Mouse (Mus musculus): ENCODE data around the gene Tbl1xr1. TPM values are rescaled to one million over a fixed set of nuclear protein-coding genes. Genes with fewer than 3 reads are reported as not detected.

Tbl1xr1 gene
- polyA plus RNA-seq, 1 experiment: 82.2 TPM

DNA sequence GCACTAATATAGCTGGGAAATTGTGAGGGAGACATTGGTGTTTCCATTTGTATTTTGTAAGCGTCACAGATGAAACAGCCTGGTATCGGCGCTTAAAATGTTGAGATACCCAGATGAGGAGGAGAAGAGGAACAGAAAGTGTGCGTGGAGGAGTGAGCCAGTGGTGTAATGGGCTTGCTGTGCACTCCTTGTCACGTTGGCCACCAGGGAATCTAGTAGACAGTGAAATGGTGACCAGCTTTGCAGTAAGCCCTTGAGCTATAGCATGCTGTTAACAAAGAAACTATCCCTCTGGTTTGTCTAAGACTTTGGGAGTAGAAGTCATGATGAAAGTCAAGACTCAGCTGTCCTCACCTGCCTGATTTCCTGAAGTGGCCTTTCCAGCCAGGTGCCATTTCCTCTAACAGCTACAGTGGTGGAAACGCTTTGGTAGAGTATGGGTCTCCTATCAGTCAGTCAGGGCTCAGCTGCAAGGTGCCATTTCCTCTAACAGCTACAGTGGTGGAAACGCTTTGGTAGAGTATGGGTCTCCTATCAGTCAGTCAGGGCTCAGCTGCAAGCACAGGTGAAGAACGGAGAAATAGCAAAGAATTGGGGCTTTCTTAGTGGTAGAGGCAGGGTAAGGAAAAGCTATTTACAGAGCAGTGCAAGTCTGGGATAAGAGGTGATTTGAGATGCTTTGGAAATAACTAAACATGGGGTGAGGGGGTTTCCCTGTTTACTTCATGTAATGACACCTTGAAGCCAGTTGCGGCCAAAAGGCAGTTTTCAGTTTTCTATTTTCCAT lies 61.5 kb downstream of the Tbl1xr1 start:
- no peak overlapping the region for H3K27ac ChIP-seq (ENCODE audit: insufficient read depth, low read length)
- TF ChIP-seq POLR2A (IDR thresholded peaks at IDR 0.05; ENCODE audit: low read depth, low read length): no peak
- TF ChIP-seq CTCF (IDR thresholded peaks at IDR 0.05; ENCODE audit: borderline replicate concordance, insufficient read depth, low read length): no peak
- 0 out of 2 replicates have a peak, but pooled peaks cover 2% of the 10 kb centered on the region for H3K4me1 ChIP-seq (ENCODE audit: control insufficient read depth, insufficient read depth, low read length)
- H3K4me3 ChIP-seq (ENCODE audit: insufficient read depth, low read length): no peak overlapping the region

DNA sequence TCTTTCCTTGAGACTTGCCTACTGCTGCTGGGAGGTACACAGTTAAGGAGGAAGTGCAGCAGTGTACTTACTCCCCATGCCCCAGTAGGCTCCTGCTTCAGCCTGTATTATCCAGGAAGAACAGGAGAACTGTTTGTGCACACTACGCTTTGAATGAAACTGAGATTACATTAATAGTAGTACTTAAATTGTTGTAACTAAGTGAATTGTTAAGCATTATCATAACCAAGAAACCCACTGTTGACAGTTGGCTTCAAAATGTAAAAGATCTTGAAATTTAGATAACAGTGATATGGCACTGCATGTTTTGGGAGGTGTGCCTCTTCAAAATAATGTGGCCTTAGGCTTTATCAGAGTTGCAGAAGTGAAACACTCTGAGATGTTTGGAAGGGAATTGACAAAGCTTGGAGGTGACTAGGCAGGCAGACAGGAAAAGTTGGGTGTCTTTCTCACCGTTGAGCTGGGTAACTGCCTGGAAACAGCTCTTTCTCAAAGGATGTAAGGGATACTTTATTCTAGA lies 62.2 kb downstream of the Tbl1xr1 start:
- no peak overlapping the region for H3K4me3 ChIP-seq (ENCODE audit: insufficient read depth, low read length)
- no peak for TF ChIP-seq CTCF (IDR thresholded peaks at IDR 0.05; ENCODE audit: borderline replicate concordance, insufficient read depth, low read length)
- no peak for TF ChIP-seq POLR2A (IDR thresholded peaks at IDR 0.05; ENCODE audit: low read depth, low read length)
- H3K4me1 ChIP-seq (ENCODE audit: control insufficient read depth, insufficient read depth, low read length): 0 out of 2 replicates have a peak, but pooled peaks cover 2% of the 10 kb centered on the region
- no peak overlapping the region for H3K27ac ChIP-seq (ENCODE audit: insufficient read depth, low read length)

DNA sequence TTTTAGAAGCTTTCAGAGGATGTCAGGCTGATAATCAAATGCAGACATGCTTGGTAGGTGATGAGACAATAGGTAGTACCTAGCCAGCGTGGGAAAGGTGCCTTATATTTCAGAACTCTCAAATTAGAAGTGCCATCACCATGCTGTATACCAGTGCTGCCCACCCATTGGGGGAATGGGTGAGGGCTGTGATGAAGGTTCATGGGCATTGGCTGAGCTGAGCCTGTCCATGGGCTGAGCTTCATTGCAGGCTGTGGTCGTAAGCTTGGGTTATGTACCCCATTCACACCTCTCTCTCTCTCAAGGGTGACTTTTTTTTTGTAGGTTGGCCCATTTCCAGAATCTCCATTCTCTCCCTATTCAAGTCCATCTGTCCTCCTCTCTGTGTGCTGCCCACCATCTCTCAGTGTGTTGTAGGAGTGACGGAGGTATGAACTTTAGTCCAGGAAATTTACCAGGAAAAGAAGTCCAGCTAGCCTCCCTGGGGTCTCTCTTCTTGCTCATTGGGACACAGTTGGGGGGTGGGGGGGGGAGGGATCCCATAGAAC lies 63.7 kb downstream of the Tbl1xr1 start:
- Histone ChIP-seq H3K4me1 (ENCODE audit: control insufficient read depth, insufficient read depth, low read length) (0 out of 2 replicates have a peak, but pooled peaks cover 2% of the 10 kb centered on the region), H3K4me3 (ENCODE audit: insufficient read depth, low read length) (no peak overlapping the region), H3K27ac (ENCODE audit: insufficient read depth, low read length) (no peak overlapping the region)
- TF ChIP-seq CTCF (IDR thresholded peaks at IDR 0.05; ENCODE audit: borderline replicate concordance, insufficient read depth, low read length) (no peak), POLR2A (IDR thresholded peaks at IDR 0.05; ENCODE audit: low read depth, low read length) (no peak)

DNA sequence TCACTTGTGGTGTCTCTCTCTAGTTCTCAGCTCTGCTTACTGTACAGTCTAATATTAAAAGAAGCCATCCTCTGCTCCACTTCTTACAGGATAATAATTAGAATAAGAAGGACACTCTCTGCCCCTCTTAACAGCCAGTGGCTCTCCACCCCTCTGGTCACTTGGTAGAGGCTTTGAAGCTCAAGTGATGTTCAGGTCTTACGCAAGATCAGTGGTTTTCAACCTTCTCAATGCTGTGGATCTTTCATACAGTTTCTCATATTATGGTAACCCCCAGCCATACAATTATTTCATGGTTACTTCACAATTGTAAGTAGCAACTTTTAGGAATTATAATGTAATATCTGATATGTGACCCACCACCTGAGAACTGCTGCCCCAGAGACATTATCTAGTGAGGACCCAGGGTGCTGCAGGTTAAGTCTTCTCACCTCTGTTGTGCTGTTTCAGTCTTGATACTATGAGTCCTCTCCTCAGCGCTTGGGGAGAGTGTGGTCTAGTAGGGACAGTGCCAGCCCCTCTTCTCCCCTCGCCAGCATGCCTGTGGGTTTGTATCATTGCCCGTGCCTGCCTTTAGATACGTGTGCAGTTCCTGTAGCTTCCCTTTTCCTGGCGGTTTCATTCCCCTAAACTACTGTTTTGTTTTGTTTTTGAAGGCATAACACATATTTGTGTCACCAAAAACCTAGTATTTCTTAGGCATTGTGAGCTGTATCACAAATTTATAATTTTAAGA lies 65.7 kb downstream of the Tbl1xr1 start:
- H3K27ac ChIP-seq (ENCODE audit: insufficient read depth, low read length): no peak overlapping the region
- no peak overlapping the region for H3K4me3 ChIP-seq (ENCODE audit: insufficient read depth, low read length)
- TF ChIP-seq CTCF (IDR thresholded peaks at IDR 0.05; ENCODE audit: borderline replicate concordance, insufficient read depth, low read length) (no peak), POLR2A (IDR thresholded peaks at IDR 0.05; ENCODE audit: low read depth, low read length) (no peak)
- 0 out of 2 replicates have a peak, but pooled peaks cover 2% of the 10 kb centered on the region for H3K4me1 ChIP-seq (ENCODE audit: control insufficient read depth, insufficient read depth, low read length)

DNA sequence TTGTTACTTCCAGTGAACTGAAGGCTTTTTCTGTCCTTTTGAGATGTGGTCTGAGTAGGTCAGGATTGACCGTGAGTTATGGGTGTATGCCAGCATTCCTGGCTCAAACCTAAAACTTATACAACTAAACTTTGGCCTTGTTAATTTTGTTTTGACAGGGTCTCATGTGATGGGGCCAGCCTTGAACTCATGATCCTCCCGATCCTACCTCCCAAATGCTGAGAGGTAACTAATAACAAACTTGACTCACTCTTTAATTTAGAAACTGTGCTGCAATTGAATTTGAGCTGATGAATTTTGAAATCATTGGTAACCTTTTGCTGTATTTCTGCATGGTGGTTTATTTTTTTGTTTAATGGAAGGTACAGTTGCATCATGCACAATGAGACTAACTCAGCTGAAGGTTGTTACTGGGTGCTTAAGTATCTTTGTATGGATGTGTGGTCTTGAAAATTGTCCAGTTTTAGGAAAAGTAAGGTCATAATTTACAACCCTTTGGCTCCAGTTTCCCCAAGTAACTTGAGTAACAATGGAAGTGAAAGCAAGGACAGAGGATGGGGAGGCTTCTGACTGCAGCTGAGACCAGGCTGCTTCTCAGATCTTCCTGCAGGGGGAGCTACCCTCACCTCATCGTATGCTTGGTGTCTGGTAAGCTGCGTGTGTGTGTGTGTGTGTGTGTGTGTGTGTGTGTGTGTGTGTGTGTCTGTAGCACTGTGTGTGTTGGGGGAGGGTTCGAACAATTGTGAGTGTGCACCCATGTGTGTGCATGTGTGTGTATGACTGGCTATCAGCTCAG lies 66.6 kb downstream of the Tbl1xr1 start:
- no peak overlapping the region for H3K27ac ChIP-seq (ENCODE audit: insufficient read depth, low read length)
- H3K4me3 ChIP-seq (ENCODE audit: insufficient read depth, low read length): no peak overlapping the region
- H3K4me1 ChIP-seq (ENCODE audit: control insufficient read depth, insufficient read depth, low read length): 0 out of 2 replicates have a peak, but pooled peaks cover 2% of the 10 kb centered on the region
- TF ChIP-seq POLR2A (IDR thresholded peaks at IDR 0.05; ENCODE audit: low read depth, low read length): no peak
- TF ChIP-seq CTCF (IDR thresholded peaks at IDR 0.05; ENCODE audit: borderline replicate concordance, insufficient read depth, low read length): peak; percentile 70; the same call in 1 of the 2 replicates

DNA sequence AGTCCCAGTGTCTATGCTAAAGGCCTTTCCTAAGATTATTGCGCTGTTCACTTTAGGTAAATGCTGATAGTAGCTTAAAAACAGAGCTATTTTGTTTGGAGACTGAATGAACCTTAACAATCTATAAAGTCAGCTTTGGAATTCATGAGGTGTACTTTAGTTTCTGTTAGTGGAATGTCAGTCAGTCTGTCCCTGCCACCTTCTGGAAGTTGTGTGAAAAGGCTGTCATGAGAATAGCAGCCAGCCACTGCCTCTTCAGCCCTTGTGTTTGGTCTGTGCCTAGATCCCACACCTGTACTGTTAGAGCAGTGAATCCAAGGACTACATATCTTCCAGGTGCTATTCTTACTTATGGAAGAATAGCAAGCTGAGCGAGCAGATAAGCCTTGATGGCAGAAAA lies 67.8 kb downstream of the Tbl1xr1 start:
- TF ChIP-seq CTCF (IDR thresholded peaks at IDR 0.05; ENCODE audit: borderline replicate concordance, insufficient read depth, low read length): no peak
- TF ChIP-seq POLR2A (IDR thresholded peaks at IDR 0.05; ENCODE audit: low read depth, low read length): no peak
- Histone ChIP-seq H3K4me3 (ENCODE audit: insufficient read depth, low read length) (no peak overlapping the region), H3K4me1 (ENCODE audit: control insufficient read depth, insufficient read depth, low read length) (0 out of 2 replicates have a peak, but pooled peaks cover 2% of the 10 kb centered on the region), H3K27ac (ENCODE audit: insufficient read depth, low read length) (no peak overlapping the region)

DNA sequence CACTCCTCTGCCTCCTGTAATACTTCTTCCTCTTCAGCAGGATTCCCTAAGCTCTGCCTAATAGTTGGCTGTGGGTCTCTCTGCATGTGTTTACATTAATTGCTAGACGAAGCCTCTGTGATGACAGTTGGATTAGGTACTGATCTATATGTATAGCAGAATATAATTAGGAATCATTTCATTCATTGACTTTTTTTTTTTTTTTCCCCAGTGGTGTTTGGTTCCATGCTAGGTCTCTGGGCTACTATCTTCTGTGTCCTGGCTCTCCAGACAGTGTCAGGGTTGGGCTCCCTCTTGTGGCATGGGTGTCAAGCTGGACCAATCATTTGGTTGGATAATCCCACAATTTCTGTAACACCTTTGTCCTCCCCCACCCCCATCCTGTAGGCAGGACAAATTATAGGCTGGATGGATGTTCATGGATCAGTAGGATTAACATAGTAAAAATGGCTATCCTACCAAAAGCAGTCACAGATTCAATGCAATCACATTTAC lies 71.0 kb downstream of the Tbl1xr1 start:
- Histone ChIP-seq H3K4me3 (ENCODE audit: insufficient read depth, low read length) (no peak overlapping the region), H3K4me1 (ENCODE audit: control insufficient read depth, insufficient read depth, low read length) (no peaks in the 10 kb centered on the region), H3K27ac (ENCODE audit: insufficient read depth, low read length) (no peak overlapping the region)
- 0 out of 2 replicates have a peak, but pooled peaks have one; percentile 14 for TF ChIP-seq CTCF (IDR thresholded peaks at IDR 0.05; ENCODE audit: borderline replicate concordance, insufficient read depth, low read length)
- TF ChIP-seq POLR2A (IDR thresholded peaks at IDR 0.05; ENCODE audit: low read depth, low read length): no peak

DNA sequence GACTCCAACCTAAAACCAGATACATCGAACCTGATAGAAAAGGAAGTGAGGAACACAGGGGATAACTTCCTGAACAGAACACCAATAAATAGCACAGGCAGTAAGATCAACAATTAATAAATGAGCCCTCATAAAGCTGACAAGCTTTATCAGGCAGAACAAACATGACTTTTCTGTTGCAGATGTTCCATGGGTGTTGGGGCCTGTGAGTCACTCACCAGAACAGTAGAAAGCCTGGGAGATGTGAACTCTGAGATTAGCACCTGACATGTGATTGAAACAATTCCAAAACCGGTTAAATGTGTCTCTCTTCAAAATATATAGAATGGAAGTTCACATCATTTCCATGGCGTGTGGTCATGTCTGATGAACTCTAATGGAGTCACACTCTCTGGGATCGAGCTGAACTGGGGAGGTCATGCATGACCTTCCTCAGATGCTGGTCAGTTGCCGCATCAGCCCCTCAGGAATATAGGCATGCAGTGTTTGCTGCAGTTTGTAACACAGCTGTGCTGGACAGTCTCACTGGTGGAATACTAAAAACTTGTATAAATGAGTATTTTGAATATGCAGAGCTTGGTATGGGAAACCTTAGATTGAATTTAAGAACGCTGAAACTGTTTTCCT lies 72.0 kb downstream of the Tbl1xr1 start:
- Histone ChIP-seq H3K4me1 (ENCODE audit: control insufficient read depth, insufficient read depth, low read length) (no peaks in the 10 kb centered on the region), H3K27ac (ENCODE audit: insufficient read depth, low read length) (no peak overlapping the region), H3K4me3 (ENCODE audit: insufficient read depth, low read length) (no peak overlapping the region)
- TF ChIP-seq CTCF (IDR thresholded peaks at IDR 0.05; ENCODE audit: borderline replicate concordance, insufficient read depth, low read length): no peak
- no peak for TF ChIP-seq POLR2A (IDR thresholded peaks at IDR 0.05; ENCODE audit: low read depth, low read length)
